Mouse (Mus musculus): ENCODE measurements around the gene Hs6st3.

DNA sequence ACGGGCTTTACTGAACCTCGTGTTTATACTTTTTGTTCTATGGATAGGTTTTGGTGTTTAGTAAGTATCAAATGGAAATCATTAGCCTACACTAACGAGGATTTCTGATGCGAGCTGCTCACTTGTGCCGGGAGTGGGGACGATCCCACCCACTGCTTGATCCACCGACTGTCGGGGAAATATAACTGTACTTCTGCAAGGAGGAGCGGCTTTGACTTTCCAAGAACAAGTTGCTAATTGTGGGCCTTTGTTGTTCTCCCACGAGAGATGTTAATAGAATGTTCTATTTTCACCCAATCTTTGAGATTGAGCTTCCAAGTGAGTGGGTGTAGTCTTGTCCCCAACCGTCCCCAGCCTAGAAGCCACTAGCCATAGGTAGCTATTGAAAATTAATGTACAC, 209.1 kb downstream of the Hs6st3 start:
- no peak for TF ChIP-seq CTCF (IDR thresholded peaks at IDR 0.05; ENCODE audit: control insufficient read depth, insufficient read depth, low read length)
- TF ChIP-seq POLR2A (IDR thresholded peaks at IDR 0.05; ENCODE audit: borderline replicate concordance, control insufficient read depth, low read depth, low read length): no peak
